Mouse (Mus musculus) intestine, embryonic 16.5 days (tissue): Measurements from ENCODE around the gene Pdia3. TPM values are rescaled to one million over a fixed set of nuclear protein-coding genes. Genes with fewer than 3 reads are reported as not detected.

ENCODE experiments used
- ATAC-seq: fragments of 200-750 bp; cut with Nextera tagmentation; 2 replicates; pipeline ENCODE4 v1.8.0; 2017; ENCODE audit warnings: moderate TSS enrichment, moderate library complexity
- H3K27ac ChIP-seq: fragments of 300-500 bp; sonication (generic); 2 replicates; pipeline ENCODE4 v1.5.1; 2014; ENCODE audit warnings: mild to moderate bottlenecking, low read length
- H3K27me3 ChIP-seq: fragments of 300-500 bp; sonication (generic); replicated peaks from 2 replicates; pipeline ENCODE4 v1.6.1; 2014; ENCODE audit warnings: low read length, control low read depth, mixed read lengths; ENCODE audit not compliant: control insufficient read depth, insufficient read depth
- H3K36me3 ChIP-seq: fragments of 300-500 bp; sonication (generic); 2 replicates; pipeline ENCODE4 v1.6.1; 2014; ENCODE audit warnings: low read length, control low read depth; ENCODE audit not compliant: control insufficient read depth, insufficient read depth
- H3K4me1 ChIP-seq: fragments of 300-500 bp; sonication (generic); 2 replicates; pipeline ENCODE4 v1.6.1; 2014; ENCODE audit warnings: low read length, control low read depth, mixed read lengths; ENCODE audit not compliant: control insufficient read depth, insufficient read depth
- H3K4me2 ChIP-seq: fragments of 300-500 bp; sonication (generic); 2 replicates; pipeline ENCODE4 v1.6.1; 2014; ENCODE audit warnings: low read depth, low read length, control low read depth
- H3K4me3 ChIP-seq: fragments of 300-500 bp; sonication (generic); 2 replicates; pipeline ENCODE4 v1.5.1; 2014; ENCODE audit warnings: mild to moderate bottlenecking, low read length
- H3K9ac ChIP-seq: fragments of 300-500 bp; sonication (generic); 2 replicates; pipeline ENCODE4 v1.6.1; 2014; ENCODE audit warnings: low read depth, low read length
- H3K9me3 ChIP-seq: fragments of 300-500 bp; sonication (generic); 2 replicates; pipeline ENCODE4 v1.6.1; 2016; ENCODE audit warnings: low read length, control low read depth; ENCODE audit not compliant: control insufficient read depth
- whole genome bisulfite sequencing: fragments of 180-500 bp; shearing (Covaris S2); extraction: QIAGEN DNeasy Blood & Tissue Kit; methylation state at CpG from one replicate; pipeline ENCODE4 v1.1.7; 2014; 5-methylcytosine and 5-hydroxymethylcytosine counted together
- polyA plus RNA-seq: library from polyadenylated mRNA; unstranded; fragments of >200 nt; fragmentation: Nextera tagmentation; extraction: Ambion mirVana; gene quantifications from 2 replicates; pipeline ENCODE4 v1.2.1, GENCODE M21; 2015

The Pdia3 gene
- polyA plus RNA-seq, 1 experiment from 2014 or later: 911 TPM

DNA sequence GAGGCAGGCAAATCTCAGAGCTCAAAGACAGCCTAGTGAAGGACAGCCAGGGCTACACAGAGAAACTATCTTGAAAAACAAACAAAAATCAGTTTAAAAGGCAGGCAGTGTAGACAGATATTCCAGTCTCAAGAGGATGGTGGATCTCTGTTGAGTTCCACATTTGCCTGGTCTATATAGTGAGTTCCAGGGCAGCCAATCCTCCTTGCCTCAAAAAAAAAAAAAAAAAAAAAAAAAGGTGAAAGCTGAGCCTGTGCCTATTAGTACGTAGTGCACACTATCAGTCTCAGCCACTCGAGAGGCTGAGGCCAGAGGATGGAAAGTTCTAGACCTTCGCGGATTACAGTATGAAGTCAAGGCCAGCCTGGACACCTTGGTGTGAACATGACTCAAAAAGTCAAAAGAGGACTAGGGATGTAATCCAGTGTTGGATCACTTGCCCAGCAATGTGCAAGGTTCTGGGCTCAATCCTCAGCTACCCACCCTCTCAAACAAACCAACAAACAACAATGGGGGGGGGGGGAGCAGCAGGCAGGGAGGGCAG lies 660 bp upstream of the Pdia3 start:
- peaks cover 14% of the 10 kb centered on the region; the same call in 1 of the 2 replicates for H3K4me1 ChIP-seq
- peak; percentile 2 for ATAC-seq

DNA sequence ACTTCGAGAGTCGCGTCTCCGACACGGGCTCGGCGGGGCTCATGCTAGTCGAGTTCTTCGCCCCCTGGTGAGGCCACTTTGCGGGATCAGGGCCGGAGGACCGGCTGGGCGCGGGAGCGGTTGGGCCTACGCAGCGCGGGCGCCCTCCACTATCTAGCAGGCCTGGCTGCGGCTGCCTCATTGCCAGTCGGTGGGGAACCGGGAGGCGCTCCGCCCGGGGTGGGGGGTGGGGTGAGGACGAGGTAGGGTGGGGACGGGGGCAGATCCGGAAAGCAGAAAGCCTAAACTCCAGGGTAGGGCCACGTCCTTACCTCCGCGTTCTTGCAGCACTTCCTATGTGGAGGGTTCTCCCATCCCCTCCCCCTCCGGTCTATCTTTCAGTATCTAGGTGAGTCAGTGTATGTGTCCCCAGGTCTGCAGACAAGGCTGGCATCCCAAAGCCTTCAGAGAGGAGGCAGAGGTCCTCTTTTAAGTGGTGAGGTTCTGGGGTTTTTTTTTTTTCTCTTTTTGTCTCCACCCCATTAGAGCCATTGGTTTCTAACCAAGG lies 637 bp downstream of the Pdia3 start:
- H3K36me3 ChIP-seq: no peaks in the 10 kb centered on the region
- H3K27me3 ChIP-seq: no peaks in the 10 kb centered on the region
- peak overlapping the region; percentile 99 for H3K4me3 ChIP-seq
- no peaks in the 10 kb centered on the region for H3K9me3 ChIP-seq
- H3K4me1 ChIP-seq: peaks cover 19% of the 10 kb centered on the region
- under 1% methylated on average over 31 of the region's 32 CpGs for WGBS
- H3K9ac ChIP-seq: peak overlapping the region; percentile 100
- H3K27ac ChIP-seq: peak overlapping the region; percentile 98
- ATAC-seq: peak; percentile 66
- peak overlapping the region; percentile 67 for H3K4me2 ChIP-seq

More for the DNA sequence above, 660 bp upstream of the Pdia3 start:
- no peaks in the 10 kb centered on the region for H3K27me3 ChIP-seq
- H3K36me3 ChIP-seq: no peaks in the 10 kb centered on the region
- peak overlapping the region; percentile 65 for H3K4me2 ChIP-seq
- H3K9me3 ChIP-seq: no peaks in the 10 kb centered on the region
- H3K4me3 ChIP-seq: peak overlapping the region; percentile 99
- peak overlapping the region; percentile 100 for H3K9ac ChIP-seq
- H3K27ac ChIP-seq: peak overlapping the region; percentile 98
- 9% methylated on average over 4 of the region's 4 CpGs for WGBS

DNA sequence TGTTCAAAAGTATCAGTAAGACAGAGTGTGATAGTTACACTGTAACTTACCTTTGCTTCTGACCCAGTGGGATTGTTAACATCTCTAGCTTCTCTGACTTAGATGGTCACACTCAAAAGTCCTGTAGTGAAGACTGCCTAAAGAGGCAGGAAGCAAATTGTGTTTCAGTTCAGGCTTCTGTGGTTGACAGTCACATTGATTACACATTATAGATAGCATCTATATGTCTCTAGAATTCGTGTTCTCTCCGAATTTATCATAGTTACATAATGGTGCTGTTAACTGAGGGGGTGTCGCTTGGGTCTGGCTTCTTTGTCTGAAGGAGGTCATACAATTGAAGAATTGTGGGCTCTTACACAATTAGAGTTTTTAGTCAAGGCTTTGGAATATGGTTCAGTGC lies 1.5 kb downstream of the Pdia3 start:
- Histone ChIP-seq H3K9me3 (no peaks in the 10 kb centered on the region), H3K36me3 (no peaks in the 10 kb centered on the region)
- WGBS: 40% methylated on average over 3 of the region's 3 CpGs

DNA sequence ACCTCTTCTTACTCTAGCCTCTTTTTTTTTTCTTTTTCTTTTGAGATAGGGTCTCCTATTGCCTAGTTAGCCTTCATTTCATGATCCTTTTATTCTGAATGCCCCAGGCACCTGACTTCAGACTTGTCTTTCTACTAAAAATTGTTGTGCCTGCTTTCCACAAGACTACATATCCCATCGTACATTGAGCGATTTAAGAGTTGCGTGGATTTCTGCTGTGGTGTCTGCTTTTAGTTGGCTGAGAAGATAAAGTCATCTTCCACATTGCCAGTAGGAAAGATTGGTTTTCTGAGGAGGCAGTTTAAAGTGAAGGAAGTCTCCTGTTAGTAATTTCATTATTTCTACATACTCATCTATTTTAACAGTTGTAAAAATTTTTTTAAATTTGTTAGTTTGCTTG lies 2.0 kb downstream of the Pdia3 start:
- Histone ChIP-seq H3K4me1 (peaks cover 22% of the 10 kb centered on the region), H3K27me3 (no peaks in the 10 kb centered on the region), H3K9me3 (no peaks in the 10 kb centered on the region), H3K36me3 (no peaks in the 10 kb centered on the region), H3K27ac (no peak overlapping the region), H3K4me2 (peak overlapping the region; percentile 67), H3K9ac (no peak overlapping the region), H3K4me3 (peak overlapping the region; percentile 99)
- WGBS: 77% methylated on average over 3 of the region's 3 CpGs
- ATAC-seq: no peak

More for the DNA sequence above, 1.5 kb downstream of the Pdia3 start:
- Histone ChIP-seq H3K4me3 (peak overlapping the region; percentile 99), H3K27ac (no peak overlapping the region), H3K9ac (0 out of 2 replicates have a peak overlapping the region, but pooled peaks have one; percentile 20), H3K4me1 (peaks cover 22% of the 10 kb centered on the region), H3K27me3 (no peaks in the 10 kb centered on the region), H3K4me2 (peak overlapping the region; percentile 67)
- no peak for ATAC-seq

DNA sequence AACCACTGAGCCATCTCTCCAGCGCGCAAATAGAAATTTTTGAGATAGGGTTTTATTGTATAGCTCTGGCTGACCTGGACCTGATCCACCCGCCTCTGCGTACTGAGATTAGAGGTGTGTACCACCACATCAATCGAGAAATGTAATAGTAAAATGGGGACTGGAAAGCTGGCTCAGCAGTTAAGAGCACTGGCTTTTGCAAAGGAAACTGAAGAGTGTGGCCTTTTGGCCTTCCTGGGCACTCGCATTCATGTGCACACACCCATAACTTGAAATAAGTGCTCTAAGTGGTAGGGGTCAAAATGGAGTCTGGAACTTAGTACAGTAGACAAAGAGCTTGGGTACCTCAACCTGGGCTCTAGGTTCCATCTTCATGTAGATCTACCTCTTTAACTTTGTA lies 2.8 kb downstream of the Pdia3 start:
- peak overlapping the region; percentile 8; the same call in 1 of the 2 replicates for H3K4me3 ChIP-seq
- H3K9ac ChIP-seq: 0 out of 2 replicates have a peak overlapping the region, but pooled peaks have one; percentile 3
- H3K27ac ChIP-seq: no peak overlapping the region
- H3K36me3 ChIP-seq: no peaks in the 10 kb centered on the region
- no peaks in the 10 kb centered on the region for H3K9me3 ChIP-seq
- no peak for ATAC-seq
- WGBS: 76% methylated on average over 6 of the region's 6 CpGs
- H3K27me3 ChIP-seq: no peaks in the 10 kb centered on the region
- peaks cover 22% of the 10 kb centered on the region for H3K4me1 ChIP-seq
- peak overlapping the region; percentile 26; the same call in 1 of the 2 replicates for H3K4me2 ChIP-seq

DNA sequence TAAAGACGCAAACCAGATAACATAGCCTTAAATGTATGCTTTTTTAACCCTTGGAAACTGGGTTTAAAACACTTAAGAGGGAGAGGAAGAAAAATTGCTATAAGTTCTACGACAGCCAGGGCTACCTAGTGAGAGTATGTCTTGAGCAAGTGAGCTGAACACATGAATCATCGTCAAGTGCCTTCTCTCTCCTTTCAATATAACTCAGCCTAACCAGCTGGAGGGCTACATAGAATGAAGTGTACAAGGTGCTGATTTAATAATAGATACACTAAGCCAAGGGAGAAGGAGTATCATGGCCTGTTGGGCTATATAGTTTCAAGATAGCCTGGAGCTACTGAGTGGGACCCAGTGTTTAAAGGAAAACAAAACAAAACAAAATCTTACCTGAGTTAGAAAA lies 4.9 kb downstream of the Pdia3 start:
- no peak overlapping the region for H3K9ac ChIP-seq
- H3K4me3 ChIP-seq: no peak overlapping the region
- no peaks in the 10 kb centered on the region for H3K9me3 ChIP-seq
- ATAC-seq: no peak
- no peak overlapping the region for H3K27ac ChIP-seq
- no peaks in the 10 kb centered on the region for H3K27me3 ChIP-seq
- WGBS: 78% methylated on average over 3 of the region's 3 CpGs
- no peak overlapping the region for H3K4me2 ChIP-seq
- no peaks in the 10 kb centered on the region; the same call in 1 of the 2 replicates for H3K36me3 ChIP-seq
- peaks cover 18% of the 10 kb centered on the region for H3K4me1 ChIP-seq

DNA sequence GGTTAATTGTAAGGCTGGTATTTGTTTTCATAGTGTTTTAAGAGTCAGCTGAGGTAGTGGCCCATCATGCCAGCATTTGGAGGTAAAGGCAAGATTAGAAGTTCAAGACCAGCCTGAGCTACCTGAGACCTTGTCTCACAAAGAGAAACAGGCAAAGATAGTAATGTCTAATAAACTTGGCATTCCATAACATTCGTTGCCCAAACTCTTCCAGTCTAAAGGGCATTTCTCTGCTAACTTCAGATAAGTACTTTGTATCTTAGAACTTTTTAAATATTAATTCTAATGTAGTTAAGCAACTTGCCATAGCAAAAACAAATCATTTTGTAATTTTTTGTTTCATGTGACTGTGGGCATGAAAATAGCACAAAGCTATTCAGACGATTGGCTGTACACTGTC lies 9.6 kb downstream of the Pdia3 start:
- Histone ChIP-seq H3K4me3 (no peak overlapping the region), H3K9me3 (no peaks in the 10 kb centered on the region), H3K27ac (no peak overlapping the region), H3K4me1 (peaks cover 8% of the 10 kb centered on the region; the same call in 1 of the 2 replicates), H3K9ac (no peak overlapping the region), H3K36me3 (peaks cover 9% of the 10 kb centered on the region), H3K27me3 (no peaks in the 10 kb centered on the region), H3K4me2 (no peak overlapping the region)
- no peak for ATAC-seq
- 94% methylated on average over 2 of the region's 2 CpGs for WGBS

DNA sequence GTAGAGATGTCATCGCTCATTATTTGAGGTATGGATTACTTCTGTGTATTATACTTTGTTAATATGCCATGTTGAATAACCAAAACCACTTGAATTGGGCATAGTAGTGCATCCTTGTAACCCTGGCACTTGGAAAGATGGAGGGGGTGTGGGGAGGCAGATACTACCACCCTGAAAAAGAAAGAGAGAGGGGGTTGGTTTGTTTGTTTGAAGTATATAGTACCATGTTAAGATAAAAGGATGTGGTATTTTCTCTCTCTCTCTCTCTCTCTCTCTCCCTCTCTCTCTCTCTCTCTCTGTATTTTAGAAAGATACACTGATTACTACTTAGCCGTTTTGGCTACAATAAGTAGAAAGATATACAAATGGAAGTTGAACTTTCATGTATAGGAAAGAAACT lies 12.3 kb downstream of the Pdia3 start:
- no peaks in the 10 kb centered on the region for H3K4me1 ChIP-seq
- H3K27ac ChIP-seq: no peak overlapping the region
- H3K36me3 ChIP-seq: peaks cover 16% of the 10 kb centered on the region

DNA sequence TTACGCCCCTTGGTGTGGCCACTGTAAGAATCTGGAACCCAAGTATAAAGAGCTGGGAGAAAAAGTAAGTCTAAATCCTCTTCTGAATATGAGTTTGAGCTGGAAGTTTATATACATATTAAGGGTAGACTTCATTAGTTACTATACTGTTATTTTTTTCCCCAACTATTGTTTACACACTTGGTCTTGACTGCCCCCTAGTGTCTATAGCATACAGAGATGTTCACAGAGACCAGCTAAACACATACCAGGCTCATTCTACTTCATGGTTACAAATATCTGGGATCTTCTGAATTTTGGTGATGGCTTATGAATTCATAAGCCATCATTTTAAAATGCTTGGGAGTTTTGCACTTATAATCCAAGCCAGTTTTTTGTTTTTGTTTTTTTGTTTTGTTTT lies 21.3 kb downstream of the Pdia3 start:
- 100% methylated on average over 1 of the region's 1 CpGs for WGBS
- no peak for ATAC-seq

More for the DNA sequence above, 12.3 kb downstream of the Pdia3 start:
- no peak overlapping the region for H3K4me2 ChIP-seq
- H3K9ac ChIP-seq: no peak overlapping the region
- 89% methylated on average over 2 of the region's 2 CpGs for WGBS
- ATAC-seq: no peak
- H3K9me3 ChIP-seq: no peaks in the 10 kb centered on the region
- H3K27me3 ChIP-seq: no peaks in the 10 kb centered on the region
- H3K4me3 ChIP-seq: no peak overlapping the region

More for the DNA sequence above, 21.3 kb downstream of the Pdia3 start:
- H3K4me3 ChIP-seq: no peak overlapping the region
- peaks cover 36% of the 10 kb centered on the region for H3K36me3 ChIP-seq
- H3K9me3 ChIP-seq: no peaks in the 10 kb centered on the region
- H3K4me1 ChIP-seq: no peaks in the 10 kb centered on the region
- no peak overlapping the region for H3K27ac ChIP-seq
- no peak overlapping the region for H3K9ac ChIP-seq
- H3K4me2 ChIP-seq: no peak overlapping the region
- H3K27me3 ChIP-seq: no peaks in the 10 kb centered on the region
